Mouse (Mus musculus) midbrain, embryonic 16.5 days (tissue): ENCODE measurements around the gene Osbpl3. TPM values are rescaled to one million over a fixed set of nuclear protein-coding genes. Genes with fewer than 3 reads are reported as not detected.
A peak's percentile ranks its signal among the peaks of the same experiment; 100 is the strongest.

Source experiments
- ATAC-seq: fragments of 200-750 bp; cut with Nextera tagmentation; 2 replicates; pipeline ENCODE4 v1.8.0; 2017; ENCODE audit warnings: moderate TSS enrichment
- H3K27ac ChIP-seq: fragments of 300-500 bp; sonication (generic); 2 replicates; pipeline ENCODE4 v1.5.1; 2014; ENCODE audit warnings: mild to moderate bottlenecking, low read length, mixed read lengths
- H3K27me3 ChIP-seq: fragments of 300-500 bp; sonication (generic); 2 replicates; pipeline ENCODE4 v1.6.1; 2014; ENCODE audit warnings: low read depth, low read length, mixed read lengths; ENCODE audit not compliant: control insufficient read depth, insufficient read depth
- H3K36me3 ChIP-seq: fragments of 300-500 bp; sonication (generic); 2 replicates; pipeline ENCODE4 v1.6.1; 2014; ENCODE audit warnings: mild to moderate bottlenecking, low read length, moderate library complexity, mixed read lengths; ENCODE audit not compliant: control insufficient read depth, insufficient read depth
- H3K4me1 ChIP-seq: fragments of 300-500 bp; sonication (generic); 2 replicates; pipeline ENCODE4 v1.6.1; 2014; ENCODE audit warnings: mild to moderate bottlenecking, low read length, mixed read lengths; ENCODE audit not compliant: control insufficient read depth, insufficient read depth
- H3K4me2 ChIP-seq: fragments of 300-500 bp; sonication (generic); 2 replicates; pipeline ENCODE4 v1.6.1; 2014; ENCODE audit warnings: mild to moderate bottlenecking, low read length, mixed read lengths
- H3K4me3 ChIP-seq: fragments of 300-500 bp; sonication (generic); 2 replicates; pipeline ENCODE4 v1.5.1; 2014; ENCODE audit warnings: low read depth, mild to moderate bottlenecking, low read length, moderate library complexity, mixed read lengths
- H3K9ac ChIP-seq: fragments of 300-500 bp; sonication (generic); 2 replicates; pipeline ENCODE4 v1.6.1; 2014; ENCODE audit warnings: low read depth, low read length, mixed read lengths
- H3K9me3 ChIP-seq: fragments of 300-500 bp; sonication (generic); replicated peaks from 2 replicates; pipeline ENCODE4 v1.6.1; 2014; ENCODE audit warnings: mild to moderate bottlenecking, low read length, mixed read lengths; ENCODE audit not compliant: control insufficient read depth, poor library complexity, severe bottlenecking
- WGBS: fragments of 180-500 bp; shearing (Covaris S2); extraction: QIAGEN DNeasy Blood & Tissue Kit; methylation state at CpG from one replicate; pipeline ENCODE4 v1.1.7; 2014; 5-methylcytosine and 5-hydroxymethylcytosine counted together
- polyA plus RNA-seq: library from polyadenylated mRNA; unstranded; fragments of >200 nt; fragmentation: Nextera tagmentation; extraction: Ambion mirVana; gene quantifications from 2 replicates; pipeline ENCODE4 v1.2.1, GENCODE M21; 2015

The Osbpl3 gene
- polyA plus RNA-seq, 1 experiment from 2014 or later, result 6.0 TPM

- ATAC-seq, result no peak
- no peak overlapping the region for H3K9ac ChIP-seq
- H3K4me3 ChIP-seq, result no peak overlapping the region
- H3K36me3 ChIP-seq, result no peaks in the 10 kb centered on the region
- no peak overlapping the region for H3K27ac ChIP-seq
- no peak overlapping the region for H3K4me2 ChIP-seq
- no peaks in the 10 kb centered on the region; the same call in 1 of the 2 replicates for H3K4me1 ChIP-seq
- 86% methylated on average over 21 of the region's 21 CpGs for WGBS
- H3K27me3 ChIP-seq, result no peaks in the 10 kb centered on the region
- no peaks in the 10 kb centered on the region for H3K9me3 ChIP-seq
Observed at GRCm38 (mm10) chr6:50377742-50378720, 78.0 kb downstream of the Osbpl3 start.

GRCm38 (mm10) chr6:50376684-50377083, 79.3 kb downstream of the Osbpl3 start:
- Histone ChIP-seq H3K4me3 (no peak overlapping the region), H3K9ac (no peak overlapping the region), H3K9me3 (no peaks in the 10 kb centered on the region), H3K4me1 (no peaks in the 10 kb centered on the region; the same call in 1 of the 2 replicates), H3K4me2 (no peak overlapping the region), H3K36me3 (no peaks in the 10 kb centered on the region), H3K27ac (no peak overlapping the region), H3K27me3 (no peaks in the 10 kb centered on the region)
- ATAC-seq, result no peak
- 100% methylated on average over 1 of the region's 1 CpGs for WGBS

- no peak overlapping the region for H3K4me3 ChIP-seq
- no peaks in the 10 kb centered on the region for H3K27me3 ChIP-seq
- no peaks in the 10 kb centered on the region; the same call in 1 of the 2 replicates for H3K4me1 ChIP-seq
- ATAC-seq, result peak; percentile 62; the same call in 1 of the 2 replicates
- WGBS, result 47% methylated on average over 5 of the region's 5 CpGs
- H3K9ac ChIP-seq, result no peak overlapping the region
- H3K36me3 ChIP-seq, result no peaks in the 10 kb centered on the region
- no peaks in the 10 kb centered on the region for H3K9me3 ChIP-seq
- H3K4me2 ChIP-seq, result no peak overlapping the region
- no peak overlapping the region for H3K27ac ChIP-seq
Observed at GRCm38 (mm10) chr6:50372516-50373424, 83.2 kb downstream of the Osbpl3 start.

GRCm38 (mm10) chr6:50371501-50372086, 84.4 kb downstream of the Osbpl3 start:
- H3K9ac ChIP-seq, result no peak overlapping the region
- no peaks in the 10 kb centered on the region for H3K9me3 ChIP-seq
- no peaks in the 10 kb centered on the region; the same call in 1 of the 2 replicates for H3K4me1 ChIP-seq
- H3K27me3 ChIP-seq, result no peaks in the 10 kb centered on the region
- no peak overlapping the region for H3K4me2 ChIP-seq
- no peak overlapping the region for H3K27ac ChIP-seq
- no peak overlapping the region for H3K4me3 ChIP-seq
- 94% methylated on average over 8 of the region's 8 CpGs for WGBS
- no peaks in the 10 kb centered on the region for H3K36me3 ChIP-seq
- ATAC-seq, result no peak

GRCm38 (mm10) chr6:50368502-50369292, 87.3 kb downstream of the Osbpl3 start:
- no peaks in the 10 kb centered on the region for H3K27me3 ChIP-seq
- no peaks in the 10 kb centered on the region for H3K9me3 ChIP-seq
- no peak overlapping the region for H3K27ac ChIP-seq
- ATAC-seq, result no peak
- no peak overlapping the region for H3K4me3 ChIP-seq
- no peak overlapping the region for H3K4me2 ChIP-seq
- no peaks in the 10 kb centered on the region; the same call in 1 of the 2 replicates for H3K4me1 ChIP-seq
- no peaks in the 10 kb centered on the region for H3K36me3 ChIP-seq
- no peak overlapping the region for H3K9ac ChIP-seq
- WGBS, result 94% methylated on average over 8 of the region's 8 CpGs

- no peaks in the 10 kb centered on the region for H3K36me3 ChIP-seq
- H3K4me2 ChIP-seq, result no peak overlapping the region
- peaks cover 3% of the 10 kb centered on the region; the same call in 1 of the 2 replicates for H3K4me1 ChIP-seq
- 87% methylated on average over 5 of the region's 5 CpGs for WGBS
- no peak overlapping the region for H3K27ac ChIP-seq
- no peaks in the 10 kb centered on the region for H3K27me3 ChIP-seq
- H3K9ac ChIP-seq, result no peak overlapping the region
- no peak overlapping the region for H3K4me3 ChIP-seq
- no peaks in the 10 kb centered on the region for H3K9me3 ChIP-seq
- no peak for ATAC-seq
Observed at GRCm38 (mm10) chr6:50367836-50368235, 88.2 kb downstream of the Osbpl3 start.

- no peak for ATAC-seq
- Histone ChIP-seq H3K9me3 (no peaks in the 10 kb centered on the region), H3K4me1 (peaks cover 3% of the 10 kb centered on the region; the same call in 1 of the 2 replicates), H3K4me3 (no peak overlapping the region), H3K36me3 (no peaks in the 10 kb centered on the region), H3K27ac (no peak overlapping the region), H3K4me2 (no peak overlapping the region), H3K9ac (no peak overlapping the region), H3K27me3 (no peaks in the 10 kb centered on the region)
- 92% methylated on average over 5 of the region's 5 CpGs for WGBS
Observed at GRCm38 (mm10) chr6:50366724-50367123, 89.3 kb downstream of the Osbpl3 start.

- 93% methylated on average over 7 of the region's 7 CpGs for WGBS
Observed at GRCm38 (mm10) chr6:50366319-50366718, 89.7 kb downstream of the Osbpl3 start.

More at GRCm38 (mm10) chr6:50366319-50366718, 89.7 kb downstream of the Osbpl3 start:
- Histone ChIP-seq H3K4me3 (no peak overlapping the region), H3K36me3 (no peaks in the 10 kb centered on the region), H3K4me1 (peaks cover 3% of the 10 kb centered on the region; the same call in 1 of the 2 replicates), H3K9me3 (no peaks in the 10 kb centered on the region), H3K27ac (no peak overlapping the region), H3K4me2 (no peak overlapping the region), H3K9ac (no peak overlapping the region), H3K27me3 (no peaks in the 10 kb centered on the region)
- ATAC-seq, result no peak
